Comparison of ENCODE assay signal across 14 mouse cellular contexts in the genomic region with DNA sequence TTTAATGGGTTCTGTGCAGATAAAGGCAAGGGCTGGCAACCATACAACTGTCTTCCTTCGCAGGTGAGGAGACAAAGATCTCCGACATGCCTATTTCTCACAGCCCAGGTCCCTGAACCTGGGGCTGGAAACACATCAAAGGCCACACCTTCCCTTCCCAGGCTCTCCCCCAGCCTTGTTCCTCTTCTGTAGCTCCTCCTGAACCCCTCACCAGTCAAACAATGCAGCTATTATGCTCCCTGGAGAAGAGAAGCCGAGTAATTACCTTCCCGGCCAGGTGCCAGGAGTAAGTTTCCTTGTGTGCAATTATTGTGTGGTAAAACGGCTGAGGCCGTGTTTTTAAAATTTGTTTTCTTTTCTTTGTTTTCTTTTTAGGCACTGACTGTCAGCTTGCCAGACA.
A peak's percentile ranks its signal among the peaks of the same experiment; 100 is the strongest.
DNase-seq lines count a peak whose midpoint lies in the region; ATAC-seq and TF ChIP-seq lines count a peak whose summit lies in the region.
"Had no signal": no experiment of that assay in that cellular context is flagged by ENCODE, and none has a peak within 500 bp of the region (broad histone marks: within the 10 kb centered on the region; RNA-seq: fewer than 3 reads in every experiment).

No protein-coding gene starts in this region.

- WGBS in forebrain, embryonic 12.5 days: 41% methylated on average over 6 of the region's 6 CpGs
- WGBS in forebrain, embryonic 11.5 days: 38% methylated on average over 6 of the region's 6 CpGs
- WGBS in lung, embryonic 14.5 days: 12% methylated on average over 6 of the region's 6 CpGs
- 18% methylated on average over 6 of the region's 6 CpGs for WGBS in forebrain, embryonic 14.5 days
- 22% methylated on average over 6 of the region's 6 CpGs for WGBS in limb, embryonic 14.5 days

- H3K4me3 ChIP-seq in forebrain, embryonic 12.5 days (replicated peaks): no peak overlapping the region
- no peak overlapping the region for H3K4me3 ChIP-seq in forebrain, embryonic 11.5 days (ENCODE audit: low read depth, low read length)
- no peak overlapping the region for H3K4me3 ChIP-seq in lung, embryonic 14.5 days (ENCODE audit: low read depth, low read length)
- H3K4me3 ChIP-seq in forebrain, embryonic 14.5 days (ENCODE audit: low read depth, low read length): no peak overlapping the region
- H3K4me3 ChIP-seq in limb, embryonic 14.5 days (replicated peaks; ENCODE audit: low read length): no peak overlapping the region
- H3K4me3 ChIP-seq: liver, embryonic 12.5 days; megakaryocyte, embryonic 14.5 days had no signal

- no peak for TF ChIP-seq POLR2A in limb, embryonic 14.5 days (IDR thresholded peaks at IDR 0.05; ENCODE audit: borderline replicate concordance, extremely low read depth, insufficient read depth, insufficient read length)

- no peaks in the 10 kb centered on the region for H3K27me3 ChIP-seq in forebrain, embryonic 12.5 days
- no peaks in the 10 kb centered on the region for H3K27me3 ChIP-seq in forebrain, embryonic 11.5 days (ENCODE audit: control insufficient read depth, insufficient read depth, low read length)
- no peaks in the 10 kb centered on the region for H3K27me3 ChIP-seq in lung, embryonic 14.5 days (ENCODE audit: insufficient read depth, low read length)
- H3K27me3 ChIP-seq in forebrain, embryonic 14.5 days (replicated peaks; ENCODE audit: control insufficient read depth, insufficient read depth, low read length): no peaks in the 10 kb centered on the region
- no peaks in the 10 kb centered on the region for H3K27me3 ChIP-seq in limb, embryonic 14.5 days (ENCODE audit: control insufficient read depth, insufficient read depth, low read length)

- no peak for TF ChIP-seq CTCF in lung, embryonic 14.5 days (IDR thresholded peaks at IDR 0.05; ENCODE audit: low read depth)

- H3K9me3 ChIP-seq in forebrain, embryonic 12.5 days: no peaks in the 10 kb centered on the region
- no peaks in the 10 kb centered on the region for H3K9me3 ChIP-seq in forebrain, embryonic 11.5 days (ENCODE audit: control insufficient read depth, low read length)
- no peaks in the 10 kb centered on the region for H3K9me3 ChIP-seq in lung, embryonic 14.5 days (ENCODE audit: low read depth, low read length)
- no peaks in the 10 kb centered on the region for H3K9me3 ChIP-seq in forebrain, embryonic 14.5 days (replicated peaks; ENCODE audit: control insufficient read depth, low read length)
- H3K9me3 ChIP-seq in limb, embryonic 14.5 days (ENCODE audit: control insufficient read depth, low read length): no peaks in the 10 kb centered on the region
- H3K9me3 ChIP-seq: liver, embryonic 12.5 days had no signal

- no peaks in the 10 kb centered on the region for H3K36me3 ChIP-seq in forebrain, embryonic 12.5 days (replicated peaks)
- no peaks in the 10 kb centered on the region for H3K36me3 ChIP-seq in forebrain, embryonic 11.5 days (ENCODE audit: control insufficient read depth, insufficient read depth, low read length)
- no peaks in the 10 kb centered on the region for H3K36me3 ChIP-seq in lung, embryonic 14.5 days (ENCODE audit: insufficient read depth)
- no peaks in the 10 kb centered on the region for H3K36me3 ChIP-seq in forebrain, embryonic 14.5 days (ENCODE audit: control insufficient read depth, insufficient read depth, low read length)
- no peaks in the 10 kb centered on the region for H3K36me3 ChIP-seq in limb, embryonic 14.5 days (ENCODE audit: control insufficient read depth, insufficient read depth, low read length)
- H3K36me3 ChIP-seq: liver, embryonic 12.5 days had no signal

- peaks cover 9% of the 10 kb centered on the region; the same call in 1 of the 2 replicates for H3K4me1 ChIP-seq in forebrain, embryonic 12.5 days
- H3K4me1 ChIP-seq in forebrain, embryonic 11.5 days (replicated peaks; ENCODE audit: control insufficient read depth, insufficient read depth, low read length): no peaks in the 10 kb centered on the region
- peaks cover 3% of the 10 kb centered on the region; the same call in 1 of the 2 replicates for H3K4me1 ChIP-seq in lung, embryonic 14.5 days (ENCODE audit: insufficient read depth)
- H3K4me1 ChIP-seq in forebrain, embryonic 14.5 days (ENCODE audit: control insufficient read depth, insufficient read depth, low read length): no peaks in the 10 kb centered on the region
- peaks cover 9% of the 10 kb centered on the region for H3K4me1 ChIP-seq in limb, embryonic 14.5 days (ENCODE audit: control insufficient read depth, insufficient read depth, low read length)
- H3K4me1 ChIP-seq: liver, embryonic 12.5 days; megakaryocyte, embryonic 14.5 days had no signal

- H3K27ac ChIP-seq in forebrain, embryonic 12.5 days: 0 out of 2 replicates have a peak overlapping the region, but pooled peaks have one; percentile 3
- H3K27ac ChIP-seq in forebrain, embryonic 11.5 days (ENCODE audit: low read depth, low read length): no peak overlapping the region
- H3K27ac ChIP-seq in lung, embryonic 14.5 days (ENCODE audit: low read depth): no peak overlapping the region
- no peak overlapping the region for H3K27ac ChIP-seq in forebrain, embryonic 14.5 days (ENCODE audit: low read depth, low read length)
- H3K27ac ChIP-seq in limb, embryonic 14.5 days (replicated peaks; ENCODE audit: low read depth, low read length): no peak overlapping the region
- H3K27ac ChIP-seq: hindbrain, postnatal 0 days; liver, embryonic 12.5 days had no signal

- no peak for DNase-seq in forebrain, embryonic 11.5 days (ENCODE audit: low spot score)
- DNase-seq in lung, embryonic 14.5 days: no peak
- DNase-seq in lung, postnatal 14 days: no peak
- DNase-seq in forebrain, embryonic 14.5 days (ENCODE audit: low spot score): peak; percentile 61
- peak; percentile 42 for DNase-seq in limb, embryonic 14.5 days (ENCODE audit: low spot score)
- no peak for DNase-seq in c-Kit-positive CD71-positive TER-119-positive erythroid progenitor cells, embryonic 14.5 days (ENCODE audit: low spot score)
- DNase-seq in right cerebral cortex, postnatal 25 days: no peak
- DNase-seq: cerebellum, postnatal 25 days; gastrocnemius, postnatal 36 days had no signal

- no peak overlapping the region for H3K9ac ChIP-seq in forebrain, embryonic 12.5 days
- H3K9ac ChIP-seq in forebrain, embryonic 11.5 days (ENCODE audit: low read length): no peak overlapping the region
- no peak overlapping the region for H3K9ac ChIP-seq in lung, embryonic 14.5 days
- no peak overlapping the region for H3K9ac ChIP-seq in forebrain, embryonic 14.5 days (ENCODE audit: low read length)
- H3K9ac ChIP-seq in limb, embryonic 14.5 days (ENCODE audit: low read depth, low read length, severe bottlenecking): no peak overlapping the region
- H3K9ac ChIP-seq: liver, embryonic 12.5 days had no signal

- ATAC-seq in forebrain, embryonic 12.5 days (ENCODE audit: low FRiP score): peak; percentile 30; the same call in 1 of the 2 replicates
- no peak for ATAC-seq in forebrain, embryonic 11.5 days (replicated peaks; ENCODE audit: low FRiP score)
- peak; percentile 60 for ATAC-seq in lung, embryonic 14.5 days (ENCODE audit: insufficient read depth)
- ATAC-seq in forebrain, embryonic 14.5 days: no peak
- no peak for ATAC-seq in limb, embryonic 14.5 days (ENCODE audit: low FRiP score, low read depth)
- ATAC-seq: activated CD4-positive, CD25-positive, alpha-beta regulatory T cell, adult 4 months; hindbrain, postnatal 0 days; liver, embryonic 12.5 days had no signal

- H3K4me2 ChIP-seq in forebrain, embryonic 12.5 days: no peak overlapping the region
- no peak overlapping the region for H3K4me2 ChIP-seq in forebrain, embryonic 11.5 days (ENCODE audit: low read depth, low read length, severe bottlenecking)
- peak overlapping the region; percentile 23; the same call in 1 of the 2 replicates for H3K4me2 ChIP-seq in lung, embryonic 14.5 days
- no peak overlapping the region for H3K4me2 ChIP-seq in forebrain, embryonic 14.5 days (ENCODE audit: low read length)
- 0 out of 2 replicates have a peak overlapping the region, but pooled peaks have one; percentile 7 for H3K4me2 ChIP-seq in limb, embryonic 14.5 days (replicated peaks; ENCODE audit: low read depth, low read length, severe bottlenecking)
- H3K4me2 ChIP-seq: liver, embryonic 12.5 days had no signal

Comparison
In these comparisons a context has a peak if more than half of its experiments do, and no peak if none do; other contexts are left out.
1. ATAC-seq: peak in forebrain, embryonic 12.5 days (single experiment) and lung, embryonic 14.5 days (single experiment); none in forebrain, embryonic 11.5 days (single experiment), forebrain, embryonic 14.5 days (single experiment) and limb, embryonic 14.5 days (single experiment).
2. DNase-seq: peak in forebrain, embryonic 14.5 days (single experiment) and limb, embryonic 14.5 days (single experiment); none in forebrain, embryonic 11.5 days (single experiment), lung, embryonic 14.5 days (single experiment), lung, postnatal 14 days (single experiment), c-Kit-positive CD71-positive TER-119-positive erythroid progenitor cells, embryonic 14.5 days (single experiment) and right cerebral cortex, postnatal 25 days (single experiment).
3. H3K4me2 ChIP-seq: peak in lung, embryonic 14.5 days (single experiment) and limb, embryonic 14.5 days (single experiment); none in forebrain, embryonic 12.5 days (single experiment), forebrain, embryonic 11.5 days (single experiment) and forebrain, embryonic 14.5 days (single experiment).